Mouse (Mus musculus) kidney, postnatal 0 days (tissue): ENCODE data around the gene Adamts13. TPM values are rescaled to one million over a fixed set of nuclear protein-coding genes. Genes with fewer than 3 reads are reported as not detected.
A peak's percentile ranks its signal among the peaks of the same experiment; 100 is the strongest.

Experiments used
- ATAC-seq: fragments of 200-750 bp; cut with Nextera tagmentation; replicated peaks from 2 replicates; pipeline ENCODE4 v1.8.0; 2017; ENCODE audit warnings: low read depth, moderate number of reproducible peaks, moderate TSS enrichment, moderate library complexity; ENCODE audit not compliant: low FRiP score
- DNase-seq: peaks from one replicate; pipeline ENCODE4 v3.0.0-alpha.2; 2016; ENCODE audit warnings: low spot score
- H3K27ac ChIP-seq: fragments of 300-500 bp; sonication (generic); 2 replicates; pipeline ENCODE4 v1.5.1; 2014; ENCODE audit warnings: mild to moderate bottlenecking
- H3K27me3 ChIP-seq: fragments of 300-500 bp; sonication (generic); 2 replicates; pipeline ENCODE4 v1.6.1; 2014; ENCODE audit warnings: low read length, mixed read lengths; ENCODE audit not compliant: insufficient read depth
- H3K36me3 ChIP-seq: fragments of 300-500 bp; sonication (generic); 2 replicates; pipeline ENCODE4 v1.6.1; 2014; ENCODE audit warnings: low read length, mixed read lengths; ENCODE audit not compliant: insufficient read depth
- H3K4me1 ChIP-seq: fragments of 300-500 bp; sonication (generic); replicated peaks from 2 replicates; pipeline ENCODE4 v1.6.1; 2014; ENCODE audit warnings: antibody characterized with exemption, low read length, mixed read lengths; ENCODE audit not compliant: insufficient read depth
- H3K4me2 ChIP-seq: fragments of 300-500 bp; sonication (generic); 2 replicates; pipeline ENCODE4 v1.6.1; 2014; ENCODE audit warnings: mild to moderate bottlenecking, low read length, moderate library complexity, mixed read lengths
- H3K4me3 ChIP-seq: fragments of 300-500 bp; sonication (generic); replicated peaks from 2 replicates; pipeline ENCODE4 v1.5.1; 2014; ENCODE audit warnings: low read depth, low read length
- H3K9ac ChIP-seq: fragments of 300-500 bp; sonication (generic); 2 replicates; pipeline ENCODE4 v1.6.1; 2014; ENCODE audit warnings: low read depth, low read length
- H3K9me3 ChIP-seq: fragments of 300-500 bp; sonication (generic); replicated peaks from 2 replicates; pipeline ENCODE4 v1.6.1; 2016; ENCODE audit warnings: low read length, inconsistent platforms, mixed read lengths
- CTCF ChIP-seq: IDR thresholded peaks from 2 replicates; pipeline ENCODE4 v1.5.1; 2016; ENCODE audit warnings: antibody characterized with exemption, low read depth, mild to moderate bottlenecking, moderate library complexity
- WGBS: fragments of 180-500 bp; shearing (Covaris S2); extraction: QIAGEN DNeasy Blood & Tissue Kit; methylation state at CpG from one replicate; pipeline ENCODE4 v1.1.7; 2014; 5-methylcytosine and 5-hydroxymethylcytosine counted together
- polyA plus RNA-seq: library from polyadenylated mRNA; unstranded; fragments of >200 nt; fragmentation: Nextera tagmentation; extraction: Ambion mirVana; gene quantifications from 2 replicates; pipeline ENCODE4 v1.2.1, GENCODE M21; 2015

Gene Adamts13
- polyA plus RNA-seq, 1 experiment from 2014 or later = 0.13 TPM

DNA sequence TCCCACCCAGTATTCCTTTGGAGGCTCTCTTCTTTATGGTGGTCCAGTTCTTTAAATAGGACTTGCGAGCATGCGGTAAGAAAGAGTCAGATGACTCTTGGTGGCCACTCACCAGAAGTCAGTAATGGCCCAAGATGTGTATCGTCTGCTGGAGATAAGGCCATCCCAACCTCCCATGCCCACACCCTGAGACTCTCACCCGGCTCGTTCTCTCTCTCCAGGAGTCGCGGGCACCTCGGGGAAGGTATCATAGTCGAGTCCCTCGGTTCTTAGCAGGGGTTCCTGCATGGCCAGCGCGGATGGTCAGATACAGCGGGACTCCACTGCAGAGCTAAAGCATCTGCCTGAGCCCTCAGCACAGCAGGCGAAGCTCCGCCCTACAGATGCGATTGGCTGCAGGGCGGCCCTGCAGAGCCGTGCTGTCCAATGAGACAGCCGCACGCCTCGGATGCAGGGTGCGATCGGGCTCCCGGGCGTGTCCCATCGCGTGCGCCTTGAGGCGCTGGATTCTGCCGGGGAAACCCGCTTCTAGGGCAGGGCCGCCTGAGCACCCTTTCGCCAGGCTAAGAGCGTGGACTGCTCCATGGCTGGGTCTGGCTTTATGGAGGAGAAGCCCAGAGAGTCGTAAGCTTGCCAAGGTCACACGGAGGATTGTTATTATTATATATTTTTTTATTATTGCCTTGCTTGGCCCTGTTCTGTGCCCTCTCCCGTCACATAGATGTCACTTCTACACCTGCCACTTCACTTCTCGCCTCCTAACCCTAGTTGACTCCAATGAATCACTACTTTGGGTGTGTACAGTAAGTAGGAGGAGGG is 54.6 kb downstream of the Adamts13 start, which contains the start of gene Slc2a6:
Gene Slc2a6 (minus strand): TSS at position 381 of the 819 bp plus-strand sequence.
- H3K9ac ChIP-seq = no peak within 1 kb of the TSS
- TF ChIP-seq CTCF = no peak
- 0 out of 2 replicates have a peak within 1 kb of the TSS, but pooled peaks have one; percentile 1 for H3K4me3 ChIP-seq

DNA sequence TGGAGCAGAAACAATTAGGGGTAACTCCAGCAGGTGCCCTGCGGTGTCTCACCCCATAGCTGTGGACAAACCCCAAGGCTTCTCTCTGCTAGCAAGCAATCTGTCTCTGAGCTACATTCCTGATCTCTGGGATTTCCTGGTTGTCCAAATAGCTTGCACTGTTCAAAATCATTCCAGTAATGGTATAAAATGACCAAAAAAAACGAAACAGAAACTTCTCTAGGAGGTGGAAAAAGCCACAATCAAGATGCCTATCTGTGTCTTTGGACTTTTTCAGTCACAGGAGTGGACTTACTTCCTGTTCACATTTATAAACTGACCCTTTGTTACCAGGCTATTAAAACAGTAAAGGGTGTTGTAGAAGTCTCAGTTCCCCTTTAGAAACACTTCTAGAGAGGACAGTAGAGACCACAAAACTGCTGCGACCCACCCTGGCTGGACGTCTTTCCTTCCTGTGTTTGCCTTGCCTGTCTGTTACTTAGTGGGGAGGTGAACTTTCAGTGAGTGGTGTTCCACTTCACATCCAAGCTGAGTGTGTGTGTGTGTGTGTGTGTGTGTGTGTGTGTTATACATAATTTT is 55.3 kb downstream of the Adamts13 start:
- ATAC-seq = no peak
- Histone ChIP-seq H3K4me1 (no peaks in the 10 kb centered on the region), H3K9ac (no peak overlapping the region), H3K4me3 (no peak overlapping the region), H3K27ac (no peak overlapping the region), H3K9me3 (no peaks in the 10 kb centered on the region), H3K4me2 (peak overlapping the region; percentile 42), H3K27me3 (no peaks in the 10 kb centered on the region), H3K36me3 (no peaks in the 10 kb centered on the region)
- no peak for DNase-seq
- no peak for TF ChIP-seq CTCF
- 56% methylated on average over 4 of the region's 4 CpGs for WGBS

More for the DNA sequence above, 54.6 kb downstream of the Adamts13 start, which contains the start of gene Slc2a6:
- ATAC-seq = peak; percentile 97
- Histone ChIP-seq H3K4me2 (peak within 1 kb of the TSS; percentile 42), H3K9me3 (no peaks in the 10 kb centered on the region), H3K27me3 (no peaks in the 10 kb centered on the region), H3K36me3 (no peaks in the 10 kb centered on the region), H3K4me1 (no peaks in the 10 kb centered on the region), H3K27ac (no peak within 1 kb of the TSS)
- DNase-seq = peak; percentile 92
- 1% methylated on average over 38 of the region's 38 CpGs for WGBS

DNA sequence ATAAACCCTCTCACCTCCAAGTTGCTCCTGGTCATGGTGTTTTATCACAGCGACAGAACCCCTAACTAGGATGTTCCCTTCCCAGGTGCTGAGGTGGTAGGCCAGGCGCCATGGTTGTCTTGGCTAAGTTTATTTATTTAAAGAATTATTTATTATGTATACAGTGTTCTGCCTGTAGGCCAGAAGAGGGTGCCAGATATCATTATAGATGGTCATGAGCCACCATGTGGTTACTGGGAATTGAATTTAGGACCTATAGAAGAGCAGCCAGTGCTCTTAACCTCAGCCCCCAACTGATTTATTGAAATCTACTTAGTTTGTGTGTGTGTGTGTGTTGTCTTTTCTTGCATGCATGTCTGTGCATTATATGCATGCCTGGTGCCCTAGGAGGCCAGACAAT is 59.1 kb downstream of the Adamts13 start:
- Histone ChIP-seq H3K4me2 (no peak overlapping the region), H3K36me3 (no peaks in the 10 kb centered on the region), H3K9ac (no peak overlapping the region), H3K27me3 (no peaks in the 10 kb centered on the region), H3K9me3 (no peaks in the 10 kb centered on the region), H3K27ac (no peak overlapping the region), H3K4me1 (no peaks in the 10 kb centered on the region), H3K4me3 (no peak overlapping the region)
- no peak for ATAC-seq
- TF ChIP-seq CTCF = peak; percentile 32; the same call in 1 of the 2 replicates
- DNase-seq = peak; percentile 16
- 49% methylated on average over 2 of the region's 2 CpGs for WGBS

DNA sequence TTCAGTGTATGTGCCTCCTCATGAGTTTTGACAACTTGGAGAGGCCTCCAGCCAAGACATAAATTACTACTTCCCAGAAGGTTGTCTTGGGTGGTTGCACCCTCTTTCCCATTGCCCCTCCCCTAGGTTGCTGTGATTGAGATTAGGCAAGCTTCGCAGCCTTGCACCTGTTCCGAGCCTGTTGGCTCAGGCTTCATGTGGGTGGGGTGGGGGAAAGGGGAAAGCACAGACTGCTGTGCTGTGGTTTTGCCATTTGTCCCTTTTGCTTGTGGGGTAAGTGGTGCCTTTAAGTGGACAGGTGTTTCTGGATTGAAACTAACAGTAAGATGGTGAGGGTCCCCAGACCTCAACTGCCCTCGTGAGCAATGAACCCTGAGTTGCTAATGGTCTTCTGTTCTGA is 62.8 kb downstream of the Adamts13 start:
- Histone ChIP-seq H3K27ac (no peak overlapping the region), H3K27me3 (no peaks in the 10 kb centered on the region), H3K4me2 (no peak overlapping the region), H3K4me1 (no peaks in the 10 kb centered on the region), H3K4me3 (no peak overlapping the region), H3K9ac (no peak overlapping the region), H3K9me3 (no peaks in the 10 kb centered on the region), H3K36me3 (no peaks in the 10 kb centered on the region)
- no peak for TF ChIP-seq CTCF
- DNase-seq (no peak), ATAC-seq (no peak)
- 39% methylated on average over 3 of the region's 3 CpGs for WGBS

DNA sequence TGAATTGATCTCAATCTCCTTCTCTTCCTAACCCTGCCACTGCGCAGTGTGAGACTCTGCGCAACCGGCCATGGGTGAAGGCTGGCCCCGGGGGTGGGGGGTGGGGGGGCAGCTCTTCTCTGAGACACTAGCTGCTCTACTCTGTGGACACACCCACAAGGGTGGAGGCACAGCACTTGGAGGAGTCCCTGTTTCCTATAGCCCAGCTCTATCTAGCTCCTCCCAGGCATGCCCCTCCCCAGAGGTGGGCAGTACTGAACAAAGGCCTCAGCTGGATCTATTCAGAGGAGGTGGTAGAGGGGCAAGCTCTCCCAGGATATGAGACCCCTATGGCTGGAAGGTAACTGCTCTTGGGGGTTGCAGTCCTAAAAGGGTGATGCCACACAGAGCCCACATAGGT is 63.8 kb downstream of the Adamts13 start:
- Histone ChIP-seq H3K36me3 (no peaks in the 10 kb centered on the region), H3K4me2 (no peak overlapping the region), H3K4me1 (no peaks in the 10 kb centered on the region), H3K4me3 (no peak overlapping the region), H3K27me3 (no peaks in the 10 kb centered on the region), H3K9ac (no peak overlapping the region), H3K27ac (no peak overlapping the region), H3K9me3 (no peaks in the 10 kb centered on the region)
- TF ChIP-seq CTCF = no peak
- DNase-seq (no peak), ATAC-seq (no peak; the same call in 1 of the 2 replicates)
- 64% methylated on average over 4 of the region's 4 CpGs for WGBS

DNA sequence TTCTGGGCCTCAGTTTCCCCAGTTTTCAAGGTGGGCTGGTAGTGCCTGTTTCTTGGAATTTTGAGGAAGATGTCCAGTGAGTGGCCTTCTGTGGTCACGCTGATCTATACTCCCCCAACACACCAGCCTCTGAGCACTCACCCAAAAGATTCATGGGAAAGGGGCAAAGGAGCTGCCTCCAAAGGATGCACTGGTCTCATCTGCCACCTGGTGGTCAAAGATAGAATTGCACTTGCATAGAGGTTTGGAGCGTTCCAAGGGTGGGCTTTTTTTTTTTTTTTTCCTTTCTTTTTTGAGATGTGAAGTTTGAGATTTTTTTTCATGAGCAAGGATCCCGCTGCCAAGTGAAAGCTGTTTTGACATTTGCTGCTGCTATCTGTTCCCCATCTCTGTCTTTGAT is 65.4 kb downstream of the Adamts13 start:
- no peak overlapping the region for H3K4me2 ChIP-seq
- H3K36me3 ChIP-seq = no peaks in the 10 kb centered on the region
- DNase-seq (peak; percentile 89), ATAC-seq (no peak)
- H3K27me3 ChIP-seq = no peaks in the 10 kb centered on the region
- no peak overlapping the region for H3K9ac ChIP-seq
- no peak overlapping the region for H3K4me3 ChIP-seq
- no peak overlapping the region for H3K27ac ChIP-seq
- H3K4me1 ChIP-seq = no peaks in the 10 kb centered on the region
- 1% methylated on average over 3 of the region's 3 CpGs for WGBS
- peak; percentile 97 for TF ChIP-seq CTCF
- no peaks in the 10 kb centered on the region for H3K9me3 ChIP-seq
